Mouse (Mus musculus) limb, embryonic 14.5 days (tissue): Measurements from ENCODE around the gene Tssk2. TPM values are rescaled to one million over a fixed set of nuclear protein-coding genes. Genes with fewer than 3 reads are reported as not detected.

ENCODE experiments used
- ATAC-seq: fragments of 200-750 bp; cut with Nextera tagmentation; 2 replicates; pipeline ENCODE4 v1.8.0; 2017; ENCODE audit warnings: low read depth, moderate number of reproducible peaks, moderate TSS enrichment; ENCODE audit not compliant: low FRiP score
- DNase-seq: peaks from one replicate; pipeline ENCODE4 v3.0.0-alpha.2; 2015; ENCODE audit warnings: low spot score
- H3K27ac ChIP-seq: fragments of 300-500 bp; sonication (generic); replicated peaks from 2 replicates; pipeline ENCODE4 v1.5.1; 2014; ENCODE audit warnings: low read depth, mild to moderate bottlenecking, low read length, moderate library complexity, mixed read lengths
- H3K27me3 ChIP-seq: fragments of 300-500 bp; sonication (generic); 2 replicates; pipeline ENCODE4 v1.6.1; 2014; ENCODE audit warnings: low read length, mixed read lengths; ENCODE audit not compliant: control insufficient read depth, insufficient read depth
- H3K36me3 ChIP-seq: fragments of 300-500 bp; sonication (generic); 2 replicates; pipeline ENCODE4 v1.6.1; 2014; ENCODE audit warnings: mild to moderate bottlenecking, low read length, moderate library complexity, mixed read lengths; ENCODE audit not compliant: control insufficient read depth, insufficient read depth
- H3K4me1 ChIP-seq: fragments of 300-500 bp; sonication (generic); 2 replicates; pipeline ENCODE4 v1.6.1; 2014; ENCODE audit warnings: antibody characterized with exemption, low read length, mixed read lengths; ENCODE audit not compliant: control insufficient read depth, insufficient read depth
- H3K4me2 ChIP-seq: fragments of 300-500 bp; sonication (generic); replicated peaks from 2 replicates; pipeline ENCODE4 v1.6.1; 2014; ENCODE audit warnings: low read depth, mild to moderate bottlenecking, low read length, moderate library complexity; ENCODE audit not compliant: severe bottlenecking
- H3K4me3 ChIP-seq: fragments of 300-500 bp; sonication (generic); replicated peaks from 2 replicates; pipeline ENCODE4 v1.5.1; 2014; ENCODE audit warnings: low read length
- H3K9ac ChIP-seq: fragments of 300-500 bp; sonication (generic); 2 replicates; pipeline ENCODE4 v1.6.1; 2014; ENCODE audit warnings: mild to moderate bottlenecking, low read depth, low read length, moderate library complexity; ENCODE audit not compliant: severe bottlenecking
- H3K9me3 ChIP-seq: fragments of 300-500 bp; sonication (generic); 2 replicates; pipeline ENCODE4 v1.6.1; 2016; ENCODE audit warnings: low read length; ENCODE audit not compliant: control insufficient read depth
- POLR2A ChIP-seq: fragments of 200-500 bp; IDR thresholded peaks from 2 replicates; pipeline ENCODE4 v1.8.0; 2012; ENCODE audit warnings: inconsistent platforms, mild to moderate bottlenecking, moderate library complexity, borderline replicate concordance; ENCODE audit not compliant: insufficient read depth, insufficient read length; ENCODE audit errors: extremely low read depth
- WGBS: fragments of 180-500 bp; shearing (Covaris S2); extraction: QIAGEN DNeasy Blood & Tissue Kit; methylation state at CpG from one replicate; pipeline ENCODE4 v1.1.7; 2014; 5-methylcytosine and 5-hydroxymethylcytosine counted together
- polyA plus RNA-seq, 2 experiments: library from polyadenylated mRNA; depleted of rRNA in 1 of 2; stranded (reverse) in 1 of 2; unstranded in 1 of 2; fragments of >200 nt; fragmentation: Nextera tagmentation in 1 of 2; extraction: Ambion mirVana in 1 of 2; gene quantifications; 2 replicates each; pipeline versions ENCODE4 v1.2.1 to v1.2.3; 2012 to 2014

Gene Tssk2
- polyA plus RNA-seq, 2 experiments: 0.14 TPM; not detected in 1

GRCm38 (mm10) chr16:17893923-17894322, 4.5 kb upstream of the Tssk2 start, which contains the start of gene Tssk1:
TSS of gene Tssk1 (plus strand) at chr16:17894223.
- DNase-seq (no peak), ATAC-seq (no peak)
- Histone ChIP-seq H3K9ac (no peak within 1 kb of the TSS), H3K4me1 (peaks cover 17% of the 10 kb centered on the region), H3K4me3 (no peak within 1 kb of the TSS), H3K36me3 (peaks cover 11% of the 10 kb centered on the region; the same call in 1 of the 2 replicates), H3K9me3 (no peaks in the 10 kb centered on the region), H3K27ac (no peak within 1 kb of the TSS), H3K4me2 (no peak within 1 kb of the TSS), H3K27me3 (no peaks in the 10 kb centered on the region)
- TF ChIP-seq POLR2A: no peak
- WGBS: 85% methylated on average over 2 of the region's 2 CpGs

- peaks cover 27% of the 10 kb centered on the region for H3K36me3 ChIP-seq
- no peaks in the 10 kb centered on the region for H3K27me3 ChIP-seq
- TF ChIP-seq POLR2A: no peak
- no peak overlapping the region for H3K9ac ChIP-seq
- H3K9me3 ChIP-seq: no peaks in the 10 kb centered on the region
- no peak for ATAC-seq
- H3K27ac ChIP-seq: no peak overlapping the region
- H3K4me1 ChIP-seq: 0 out of 2 replicates have a peak, but pooled peaks cover 4% of the 10 kb centered on the region
- DNase-seq: no peak
- H3K4me2 ChIP-seq: no peak overlapping the region
- no peak overlapping the region for H3K4me3 ChIP-seq
These were observed 2.3 kb upstream of the Tssk2 start for GRCm38 (mm10) chr16:17896091-17896490.

GRCm38 (mm10) chr16:17911052-17911595, 12.7 kb downstream of the Tssk2 start, which contains the start of gene Ess2:
TSS of gene Ess2 (minus strand) at chr16:17911348.
- under 1% methylated on average over 35 of the region's 35 CpGs for WGBS
- Histone ChIP-seq H3K4me1 (peaks cover 7% of the 10 kb centered on the region), H3K4me3 (peak within 1 kb of the TSS; percentile 57), H3K9ac (peak within 1 kb of the TSS; percentile 66), H3K27ac (no peak within 1 kb of the TSS), H3K9me3 (no peaks in the 10 kb centered on the region), H3K27me3 (peaks cover 46% of the 10 kb centered on the region), H3K36me3 (peaks cover 33% of the 10 kb centered on the region), H3K4me2 (peak within 1 kb of the TSS; percentile 91)
- peak; percentile 80; the same call in 1 of the 2 replicates for TF ChIP-seq POLR2A
- ATAC-seq: peak; percentile 99
- DNase-seq: peak; percentile 99

GRCm38 (mm10) chr16:17914307-17915249, 16.1 kb downstream of the Tssk2 start, which contains the start of gene Gsc2:
TSS of gene Gsc2 (minus strand) at chr16:17915059.
- Histone ChIP-seq H3K9me3 (no peaks in the 10 kb centered on the region), H3K4me1 (peaks cover 7% of the 10 kb centered on the region), H3K36me3 (no peaks in the 10 kb centered on the region), H3K9ac (peak within 1 kb of the TSS; percentile 44), H3K27ac (no peak within 1 kb of the TSS), H3K4me3 (peak within 1 kb of the TSS; percentile 41), H3K4me2 (peak within 1 kb of the TSS; percentile 65), H3K27me3 (peaks cover 55% of the 10 kb centered on the region)
- DNase-seq: no peak
- under 1% methylated on average over 93 of the region's 106 CpGs for WGBS
- no peak for ATAC-seq
- TF ChIP-seq POLR2A: no peak

- WGBS: 12% methylated on average over 20 of the region's 20 CpGs
- ATAC-seq: no peak
- H3K9ac ChIP-seq: peak overlapping the region; percentile 83
- H3K27me3 ChIP-seq: peaks cover 30% of the 10 kb centered on the region
- no peak overlapping the region for H3K4me3 ChIP-seq
- DNase-seq: no peak
- H3K9me3 ChIP-seq: no peaks in the 10 kb centered on the region
- peak overlapping the region; percentile 73; the same call in 1 of the 2 replicates for H3K4me2 ChIP-seq
- no peak for TF ChIP-seq POLR2A
- peaks cover 7% of the 10 kb centered on the region for H3K4me1 ChIP-seq
- 0 out of 2 replicates have a peak, but pooled peaks cover 5% of the 10 kb centered on the region for H3K36me3 ChIP-seq
- no peak overlapping the region for H3K27ac ChIP-seq
These were observed 22.1 kb downstream of the Tssk2 start for GRCm38 (mm10) chr16:17920586-17920985.
